Mouse (Mus musculus) heart, embryonic 11.5 days (tissue): Measurements from ENCODE around the gene Krtcap3. TPM values are rescaled to one million over a fixed set of nuclear protein-coding genes. Genes with fewer than 3 reads are reported as not detected.

Source experiments
- ATAC-seq: fragments of 200-750 bp; cut with Nextera tagmentation; replicated peaks from 2 replicates; pipeline ENCODE4 v1.8.0; 2017; ENCODE audit warnings: moderate library complexity; ENCODE audit not compliant: insufficient number of reproducible peaks, low FRiP score, low TSS enrichment
- H3K27ac ChIP-seq: fragments of 300-500 bp; sonication (generic); 2 replicates; pipeline ENCODE4 v1.5.1; 2014; ENCODE audit warnings: mild to moderate bottlenecking, low read depth, low read length
- H3K27me3 ChIP-seq: fragments of 300-500 bp; sonication (generic); 2 replicates; pipeline ENCODE4 v1.6.1; 2014; ENCODE audit warnings: mild to moderate bottlenecking, low read length, mixed read lengths; ENCODE audit not compliant: control insufficient read depth, insufficient read depth
- H3K36me3 ChIP-seq: fragments of 300-500 bp; sonication (generic); 2 replicates; pipeline ENCODE4 v1.6.1; 2014; ENCODE audit warnings: mild to moderate bottlenecking, low read length, moderate library complexity, mixed read lengths; ENCODE audit not compliant: control insufficient read depth, insufficient read depth
- H3K4me1 ChIP-seq: fragments of 300-500 bp; sonication (generic); 2 replicates; pipeline ENCODE4 v1.6.1; 2014; ENCODE audit warnings: low read length; ENCODE audit not compliant: control insufficient read depth, insufficient read depth
- H3K4me2 ChIP-seq: fragments of 300-500 bp; sonication (generic); 2 replicates; pipeline ENCODE4 v1.6.1; 2014; ENCODE audit warnings: mild to moderate bottlenecking, moderate library complexity
- H3K4me3 ChIP-seq: fragments of 300-500 bp; sonication (generic); 2 replicates; pipeline ENCODE4 v1.5.1; 2014; ENCODE audit warnings: low read depth, low read length
- H3K9ac ChIP-seq: fragments of 300-500 bp; sonication (generic); 2 replicates; pipeline ENCODE4 v1.6.1; 2014; ENCODE audit warnings: mild to moderate bottlenecking, low read depth, low read length, moderate library complexity
- H3K9me3 ChIP-seq: fragments of 300-500 bp; sonication (generic); replicated peaks from 2 replicates; pipeline ENCODE4 v1.6.1; 2016; ENCODE audit warnings: low read length; ENCODE audit not compliant: control insufficient read depth
- WGBS: fragments of 180-500 bp; shearing (Covaris S2); extraction: QIAGEN DNeasy Blood & Tissue Kit; methylation state at CpG from one replicate; pipeline ENCODE4 v1.1.7; 2014; ENCODE audit not compliant: insufficient replicate concordance; 5-methylcytosine and 5-hydroxymethylcytosine counted together
- polyA plus RNA-seq: library from polyadenylated mRNA; unstranded; fragments of >200 nt; fragmentation: Nextera tagmentation; extraction: Ambion mirVana; gene quantifications from 2 replicates; pipeline ENCODE4 v1.2.1, GENCODE M21; 2014

Krtcap3 gene
- polyA plus RNA-seq, 1 experiment from 2014 or later = 7.1 TPM

DNA sequence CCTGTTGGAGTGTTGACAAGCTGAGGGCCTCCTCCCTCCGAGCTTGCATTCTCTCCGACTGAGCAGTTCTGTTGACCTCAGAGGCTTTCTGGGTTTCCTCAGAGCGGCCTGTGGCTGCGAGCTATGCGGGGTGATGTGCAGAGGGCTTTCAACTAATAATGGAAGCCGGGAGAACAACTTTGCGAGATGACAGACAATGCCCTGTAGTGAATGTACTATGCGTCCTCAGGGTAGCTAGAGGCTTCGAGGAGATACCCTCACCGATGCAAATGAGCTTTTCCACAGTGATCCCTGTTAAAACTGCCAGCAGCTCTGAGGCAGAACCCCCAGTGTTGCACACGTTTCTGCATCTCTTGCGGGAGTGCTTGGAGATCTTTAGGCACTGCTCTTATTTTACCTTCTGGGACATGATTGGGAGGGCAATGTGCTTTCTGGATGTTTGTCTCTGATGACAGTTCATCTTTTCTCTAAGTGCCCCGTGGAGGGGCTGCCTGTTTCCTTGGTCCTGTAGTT is 9.9 kb upstream of the Krtcap3 start:
- Histone ChIP-seq H3K36me3 (peaks cover 21% of the 10 kb centered on the region), H3K4me3 (peak overlapping the region; percentile 89), H3K4me1 (peaks cover 5% of the 10 kb centered on the region), H3K27me3 (no peaks in the 10 kb centered on the region), H3K9me3 (no peaks in the 10 kb centered on the region), H3K9ac (peak overlapping the region; percentile 98), H3K4me2 (peak overlapping the region; percentile 75), H3K27ac (peak overlapping the region; percentile 99)
- no peak for ATAC-seq
- WGBS = 2% methylated on average over 13 of the region's 13 CpGs

DNA sequence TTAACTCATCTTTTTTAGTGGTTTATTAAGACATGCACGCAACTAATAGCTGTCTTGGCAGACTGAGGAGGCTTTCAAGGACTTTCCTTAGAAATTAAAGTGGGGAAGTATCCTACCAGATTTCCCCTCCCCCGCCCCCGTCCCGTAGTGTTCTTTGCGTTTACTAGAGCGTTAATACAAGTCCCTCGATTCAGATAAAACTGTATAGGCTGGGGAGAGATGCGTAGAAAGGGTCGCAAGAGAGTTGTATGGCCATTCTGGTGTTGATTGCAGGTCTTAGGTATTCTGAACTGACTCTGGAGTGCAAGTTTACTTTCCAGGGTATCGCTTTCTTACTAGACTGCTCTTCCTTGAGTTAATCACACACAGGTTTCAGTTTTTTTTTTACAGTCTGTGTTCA is 9.3 kb upstream of the Krtcap3 start:
- 26% methylated on average over 10 of the region's 10 CpGs for WGBS
- Histone ChIP-seq H3K4me2 (peak overlapping the region; percentile 75), H3K36me3 (peaks cover 24% of the 10 kb centered on the region), H3K27ac (peak overlapping the region; percentile 99; the same call in 1 of the 2 replicates), H3K27me3 (no peaks in the 10 kb centered on the region), H3K4me1 (peaks cover 5% of the 10 kb centered on the region), H3K4me3 (peak overlapping the region; percentile 89), H3K9me3 (no peaks in the 10 kb centered on the region), H3K9ac (peak overlapping the region; percentile 98)
- ATAC-seq = no peak

DNA sequence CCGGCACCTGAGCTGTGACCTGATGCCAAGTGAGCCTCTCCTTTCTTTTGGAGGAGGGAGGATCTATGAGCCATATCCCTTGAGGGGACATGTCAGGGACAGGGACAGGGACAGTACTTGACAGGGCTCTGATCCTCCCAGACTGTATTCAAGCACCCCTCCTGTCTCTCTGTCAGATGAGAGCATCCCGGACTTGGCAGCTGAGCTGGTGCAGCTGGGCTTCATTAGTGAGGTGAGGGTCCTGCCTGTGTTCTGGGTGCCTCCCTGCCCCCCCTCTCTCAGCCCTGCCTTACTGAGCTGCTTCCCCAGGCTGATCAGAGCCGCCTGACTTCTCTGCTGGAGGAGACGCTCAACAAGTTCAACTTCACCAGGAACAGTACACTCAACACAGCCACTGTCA is 775 bp upstream of the Krtcap3 start:
- no peak for ATAC-seq
- 47% methylated on average over 4 of the region's 4 CpGs for WGBS
- Histone ChIP-seq H3K36me3 (peaks cover 43% of the 10 kb centered on the region), H3K4me2 (no peak overlapping the region), H3K4me1 (peaks cover 23% of the 10 kb centered on the region), H3K9ac (no peak overlapping the region), H3K27ac (no peak overlapping the region), H3K27me3 (no peaks in the 10 kb centered on the region), H3K9me3 (no peaks in the 10 kb centered on the region), H3K4me3 (no peak overlapping the region)

DNA sequence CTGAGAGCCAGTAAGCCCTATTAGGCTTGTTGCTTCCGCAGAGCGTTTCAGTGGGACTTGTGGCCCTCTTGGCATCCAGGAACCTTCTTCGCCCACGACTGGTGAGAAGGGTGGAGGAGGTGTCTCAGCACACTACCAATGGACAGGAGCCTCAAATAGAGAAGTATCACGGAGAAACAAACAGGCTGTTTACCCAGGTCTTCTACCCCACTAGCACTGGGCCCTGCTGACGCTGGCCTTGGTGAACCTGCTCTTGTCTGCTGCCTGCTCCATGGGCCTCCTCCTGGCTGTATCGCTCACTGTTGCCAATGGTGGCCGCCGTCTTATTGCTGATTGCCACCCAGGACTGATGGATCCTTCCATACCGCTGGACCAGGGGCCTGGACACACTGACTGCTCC is 660 bp downstream of the Krtcap3 start:
- peaks cover 34% of the 10 kb centered on the region for H3K36me3 ChIP-seq
- no peak for ATAC-seq
- peak overlapping the region; percentile 70 for H3K4me2 ChIP-seq
- peaks cover 23% of the 10 kb centered on the region for H3K4me1 ChIP-seq
- H3K9ac ChIP-seq = peak overlapping the region; percentile 55; the same call in 1 of the 2 replicates
- H3K9me3 ChIP-seq = no peaks in the 10 kb centered on the region
- H3K4me3 ChIP-seq = peak overlapping the region; percentile 41
- no peaks in the 10 kb centered on the region for H3K27me3 ChIP-seq
- WGBS = 51% methylated on average over 10 of the region's 10 CpGs
- H3K27ac ChIP-seq = no peak overlapping the region

DNA sequence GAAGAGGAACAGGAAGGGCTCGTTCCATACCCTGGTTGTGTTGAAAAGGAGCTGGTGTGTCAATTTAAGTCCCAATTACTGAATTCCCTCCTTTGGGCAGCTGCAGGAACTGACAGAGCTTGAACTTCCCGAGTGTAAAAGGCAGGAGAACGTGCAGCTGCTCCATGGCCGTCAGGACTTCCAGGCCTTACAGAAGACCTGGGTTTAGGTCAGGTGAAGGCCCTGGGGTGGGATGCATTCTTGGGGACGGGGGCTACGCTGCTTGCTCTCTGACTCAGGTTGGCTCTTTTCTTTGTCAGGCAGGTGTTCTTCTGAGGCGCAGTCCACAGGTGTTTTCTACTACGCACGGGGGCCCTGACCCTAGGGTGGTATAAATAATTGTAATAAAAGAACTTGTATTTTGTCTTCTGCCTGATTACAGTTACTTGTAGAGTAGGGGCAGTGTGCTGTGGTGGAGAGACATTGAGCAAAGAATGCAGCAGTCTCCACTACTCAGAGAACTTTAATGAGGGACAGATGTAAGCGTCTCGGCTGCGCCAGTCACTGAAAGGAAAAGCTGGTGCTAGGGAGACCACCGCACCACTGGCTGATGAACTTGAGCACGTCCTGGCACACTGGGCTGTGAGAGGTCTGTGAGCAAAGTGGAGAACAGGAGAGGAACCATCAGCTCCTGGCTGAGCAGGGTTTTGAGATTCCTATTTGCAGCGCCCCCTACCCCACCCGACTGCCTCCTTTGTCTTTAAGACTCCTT is 1.5 kb downstream of the Krtcap3 start:
- H3K9me3 ChIP-seq = no peaks in the 10 kb centered on the region
- no peak overlapping the region for H3K9ac ChIP-seq
- H3K4me2 ChIP-seq = peak overlapping the region; percentile 29; the same call in 1 of the 2 replicates
- no peak for ATAC-seq
- H3K36me3 ChIP-seq = peaks cover 29% of the 10 kb centered on the region
- peaks cover 23% of the 10 kb centered on the region for H3K4me1 ChIP-seq
- H3K27me3 ChIP-seq = no peaks in the 10 kb centered on the region
- 83% methylated on average over 16 of the region's 16 CpGs for WGBS
- no peak overlapping the region for H3K4me3 ChIP-seq
- no peak overlapping the region for H3K27ac ChIP-seq

DNA sequence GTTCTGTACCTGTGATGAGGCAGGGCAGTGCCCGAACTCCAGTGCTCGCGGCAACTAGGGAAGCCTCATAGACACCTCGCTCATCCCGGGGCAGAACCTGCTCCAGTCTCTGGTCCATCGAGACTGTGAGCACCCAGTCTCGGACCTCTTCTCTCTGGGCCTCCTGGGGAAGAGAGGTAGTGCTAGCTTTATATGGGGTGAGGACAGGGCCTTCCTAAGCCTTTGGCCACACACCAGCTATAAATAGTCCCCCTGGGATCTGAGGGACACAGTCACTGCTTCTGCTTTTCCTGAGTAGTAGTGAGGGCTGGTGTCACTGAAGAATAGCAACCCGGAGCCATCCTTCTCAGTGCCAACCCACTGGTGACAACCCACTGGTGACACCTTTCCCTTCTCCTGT is 2.3 kb downstream of the Krtcap3 start:
- Histone ChIP-seq H3K9me3 (no peaks in the 10 kb centered on the region), H3K4me2 (no peak overlapping the region), H3K9ac (no peak overlapping the region), H3K27ac (0 out of 2 replicates have a peak overlapping the region, but pooled peaks have one; percentile 3), H3K36me3 (peaks cover 22% of the 10 kb centered on the region), H3K4me1 (peaks cover 23% of the 10 kb centered on the region), H3K27me3 (no peaks in the 10 kb centered on the region), H3K4me3 (no peak overlapping the region)
- no peak for ATAC-seq
- WGBS = 82% methylated on average over 8 of the region's 8 CpGs

DNA sequence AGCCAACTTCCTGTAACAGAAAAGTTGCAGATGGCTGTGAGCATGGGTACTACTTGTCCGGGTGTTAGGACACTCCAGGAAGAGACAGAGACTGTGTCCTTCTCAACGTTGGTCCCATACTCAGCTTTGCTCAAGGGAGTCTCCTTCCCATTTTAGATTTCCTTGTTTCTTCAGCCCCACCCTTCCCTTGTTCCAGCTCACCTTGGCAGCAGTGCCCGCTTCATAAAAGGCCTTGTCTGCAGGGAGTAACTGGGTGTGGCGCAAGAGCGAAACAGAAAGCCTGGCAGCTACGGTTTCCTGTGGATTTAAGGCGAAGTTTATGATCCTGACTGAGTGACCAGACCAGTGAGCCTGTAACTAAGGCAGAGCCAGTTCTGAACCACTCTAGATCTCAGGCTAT is 3.0 kb downstream of the Krtcap3 start:
- peaks cover 23% of the 10 kb centered on the region for H3K4me1 ChIP-seq
- H3K9ac ChIP-seq = no peak overlapping the region
- peaks cover 19% of the 10 kb centered on the region for H3K36me3 ChIP-seq
- no peak overlapping the region for H3K4me2 ChIP-seq
- H3K4me3 ChIP-seq = no peak overlapping the region
- H3K9me3 ChIP-seq = no peaks in the 10 kb centered on the region
- peak overlapping the region; percentile 3; the same call in 1 of the 2 replicates for H3K27ac ChIP-seq
- WGBS = 78% methylated on average over 7 of the region's 7 CpGs
- no peaks in the 10 kb centered on the region for H3K27me3 ChIP-seq
- no peak for ATAC-seq

DNA sequence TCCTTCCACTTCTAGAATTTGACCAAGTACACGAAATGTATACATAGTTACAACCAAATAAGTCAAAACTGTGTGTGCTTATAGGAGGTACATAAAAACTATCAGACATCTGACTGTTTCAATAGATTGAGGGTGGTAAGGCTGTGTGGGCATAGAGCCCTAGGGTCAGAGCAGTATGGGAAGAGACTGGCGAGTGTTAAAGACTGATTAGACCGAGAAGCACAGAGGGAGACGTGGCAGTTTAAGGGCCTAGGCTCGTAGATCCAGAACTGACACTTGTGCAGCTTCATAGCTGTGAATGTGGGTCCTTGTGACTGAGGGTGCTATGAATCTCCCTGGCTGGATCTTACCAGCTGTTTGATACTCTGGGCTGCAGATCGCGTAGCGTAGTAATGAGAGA is 3.4 kb downstream of the Krtcap3 start:
- peaks cover 15% of the 10 kb centered on the region for H3K36me3 ChIP-seq
- no peaks in the 10 kb centered on the region for H3K27me3 ChIP-seq
- ATAC-seq = no peak
- H3K27ac ChIP-seq = peak overlapping the region; percentile 3; the same call in 1 of the 2 replicates
- WGBS = 78% methylated on average over 8 of the region's 8 CpGs
- peaks cover 23% of the 10 kb centered on the region for H3K4me1 ChIP-seq
- H3K4me2 ChIP-seq = no peak overlapping the region
- no peak overlapping the region for H3K4me3 ChIP-seq
- no peaks in the 10 kb centered on the region for H3K9me3 ChIP-seq
- no peak overlapping the region for H3K9ac ChIP-seq

DNA sequence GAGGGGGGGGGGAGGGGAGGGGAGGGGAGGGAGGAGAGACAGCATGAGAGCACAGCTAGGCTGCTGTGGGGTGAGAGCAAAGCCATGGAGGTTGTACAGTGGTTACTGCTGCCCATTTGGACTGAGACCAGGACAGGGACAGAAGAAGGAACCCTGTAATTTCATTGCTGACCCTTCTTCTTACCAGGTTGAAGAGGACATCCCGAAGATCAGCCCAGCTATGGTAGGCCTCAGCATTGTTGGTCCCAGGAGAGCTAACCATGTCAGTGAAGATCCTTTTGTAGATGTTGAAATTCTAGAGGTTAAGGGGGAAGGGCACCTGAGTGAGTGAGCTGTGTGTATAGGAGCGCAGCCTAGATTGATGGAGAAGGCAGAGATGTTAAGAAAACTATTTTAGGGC is 3.9 kb downstream of the Krtcap3 start:
- peaks cover 13% of the 10 kb centered on the region for H3K36me3 ChIP-seq
- H3K27me3 ChIP-seq = no peaks in the 10 kb centered on the region
- no peak overlapping the region for H3K4me2 ChIP-seq
- no peaks in the 10 kb centered on the region for H3K9me3 ChIP-seq
- H3K9ac ChIP-seq = no peak overlapping the region
- WGBS = 89% methylated on average over 2 of the region's 2 CpGs
- no peak overlapping the region for H3K4me3 ChIP-seq
- H3K4me1 ChIP-seq = peaks cover 23% of the 10 kb centered on the region
- ATAC-seq = no peak
- H3K27ac ChIP-seq = no peak overlapping the region
